Mouse (Mus musculus): ENCODE results near the gene Med24. TPM values are rescaled to one million over a fixed set of nuclear protein-coding genes. Genes with fewer than 3 reads are reported as not detected.

Gene Med24
- polyA plus RNA-seq, 1 experiment: 13.2 TPM

DNA sequence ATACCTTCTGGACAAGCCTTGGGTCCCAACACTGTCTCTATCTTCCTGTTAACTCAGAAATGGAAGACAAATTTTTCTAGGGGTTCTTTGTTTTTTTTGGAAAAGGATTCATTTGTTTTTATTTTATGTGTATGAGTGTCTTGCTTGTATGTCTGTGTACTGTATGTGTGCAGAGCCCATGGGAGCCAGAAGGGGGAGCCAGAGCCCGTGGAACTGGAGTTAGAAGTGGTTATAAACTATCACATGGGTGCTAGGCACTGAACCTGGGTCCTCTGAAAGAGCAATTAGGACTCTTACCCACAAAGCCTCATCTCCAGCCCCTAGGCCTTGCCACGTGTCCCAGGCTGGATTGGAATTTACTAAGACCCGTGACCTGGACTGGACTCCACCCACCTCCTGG is 4.8 kb upstream of the Med24 start:
- Histone ChIP-seq H3K27me3 (ENCODE audit: control insufficient read depth) (no peaks in the 10 kb centered on the region), H3K4me3 (replicated peaks) (no peak overlapping the region), H3K9me3 (ENCODE audit: control insufficient read depth, low read length) (peaks cover 6% of the 10 kb centered on the region), H3K36me3 (ENCODE audit: control insufficient read depth) (no peaks in the 10 kb centered on the region), H3K4me1 (ENCODE audit: control insufficient read depth) (peaks cover 22% of the 10 kb centered on the region)
- TF ChIP-seq TAL1 (IDR thresholded peaks at IDR 0.05; ENCODE audit: low read length): no peak
- no peak for TF ChIP-seq GATA1 (IDR thresholded peaks at IDR 0.05; ENCODE audit: low read length)

DNA sequence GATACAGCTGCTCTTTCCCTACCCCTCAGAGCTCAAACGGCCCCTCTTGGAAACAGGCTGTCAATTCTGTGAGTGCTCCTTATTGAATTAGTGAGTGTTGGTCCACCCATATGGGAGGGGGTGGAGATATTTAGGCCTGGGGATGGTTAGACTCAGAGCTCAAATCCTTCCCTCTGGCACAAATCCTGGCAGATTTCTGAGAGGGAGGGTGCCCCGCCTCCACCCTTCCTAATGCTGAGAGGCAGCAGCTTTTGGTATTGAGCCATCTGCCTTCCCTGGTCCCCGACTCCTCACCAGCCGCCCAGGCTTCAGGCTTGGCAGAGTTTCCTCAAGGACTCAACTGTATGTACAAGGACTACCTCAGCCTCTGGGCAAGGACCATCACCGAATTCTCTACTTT is 1.9 kb upstream of the Med24 start:
- no peak for TF ChIP-seq GATA1 (IDR thresholded peaks at IDR 0.05; ENCODE audit: low read length)
- TF ChIP-seq TAL1 (IDR thresholded peaks at IDR 0.05; ENCODE audit: low read length): no peak
- Histone ChIP-seq H3K4me3 (replicated peaks) (no peak overlapping the region), H3K36me3 (ENCODE audit: control insufficient read depth) (peaks cover 20% of the 10 kb centered on the region), H3K9me3 (ENCODE audit: control insufficient read depth, low read length) (peaks cover 6% of the 10 kb centered on the region), H3K4me1 (ENCODE audit: control insufficient read depth) (peaks cover 19% of the 10 kb centered on the region), H3K27me3 (ENCODE audit: control insufficient read depth) (no peaks in the 10 kb centered on the region)

DNA sequence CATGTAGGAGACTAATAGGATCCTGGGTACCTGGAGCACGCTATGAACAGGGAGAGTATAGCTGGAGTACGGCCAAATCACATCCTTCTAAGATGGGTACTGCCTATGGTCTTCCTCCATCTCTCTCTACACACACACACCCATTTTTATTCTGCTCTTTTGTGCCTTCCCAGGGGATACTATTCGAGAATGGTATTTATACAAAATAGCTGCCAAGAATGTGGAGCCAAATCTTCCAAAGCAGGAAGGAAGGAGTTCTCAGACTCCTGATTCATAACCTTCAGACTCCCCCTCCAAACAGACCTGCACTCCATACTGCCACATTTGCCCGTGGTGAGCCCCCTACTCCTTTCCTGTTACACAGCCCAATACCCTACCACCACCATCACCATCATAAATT is 1.5 kb upstream of the Med24 start:
- peaks cover 6% of the 10 kb centered on the region for H3K9me3 ChIP-seq (ENCODE audit: control insufficient read depth, low read length)
- H3K36me3 ChIP-seq (ENCODE audit: control insufficient read depth): peaks cover 24% of the 10 kb centered on the region
- H3K4me1 ChIP-seq (ENCODE audit: control insufficient read depth): peaks cover 19% of the 10 kb centered on the region
- H3K27me3 ChIP-seq (ENCODE audit: control insufficient read depth): no peaks in the 10 kb centered on the region
- no peak for TF ChIP-seq GATA1 (IDR thresholded peaks at IDR 0.05; ENCODE audit: low read length)
- TF ChIP-seq TAL1 (IDR thresholded peaks at IDR 0.05; ENCODE audit: low read length): no peak
- H3K4me3 ChIP-seq (replicated peaks): no peak overlapping the region

DNA sequence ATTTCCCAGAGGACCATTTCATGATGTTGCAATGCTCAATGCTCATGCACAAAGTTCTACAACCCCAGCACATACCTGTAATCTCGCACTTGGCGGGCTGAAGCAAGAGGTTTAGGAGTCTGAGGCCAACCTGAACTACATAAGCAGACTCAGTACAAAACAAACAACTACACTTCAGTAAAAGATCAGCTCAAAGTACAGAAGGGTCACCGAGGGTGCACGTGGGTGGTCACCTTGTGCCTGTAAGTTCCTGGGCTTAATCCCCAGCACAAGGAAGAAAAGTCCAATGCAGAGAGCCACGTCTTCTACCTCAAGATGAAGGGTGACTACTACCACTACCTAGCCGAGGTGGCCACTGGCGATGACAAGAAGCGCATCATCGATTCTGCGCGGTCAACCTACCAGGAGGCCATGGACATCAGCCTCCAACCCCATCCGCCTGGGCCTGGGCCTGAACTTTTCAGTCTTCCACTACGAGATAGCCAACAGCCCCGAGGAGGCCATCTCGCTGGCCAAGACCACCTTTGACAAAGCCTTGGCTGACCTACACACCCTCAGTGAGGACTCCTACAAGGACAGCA is 3.2 kb downstream of the Med24 start:
- TF ChIP-seq GATA1 (IDR thresholded peaks at IDR 0.05; ENCODE audit: low read length) (no peak), TAL1 (IDR thresholded peaks at IDR 0.05; ENCODE audit: low read length) (no peak)
- no peaks in the 10 kb centered on the region for H3K27me3 ChIP-seq (ENCODE audit: control insufficient read depth)
- no peaks in the 10 kb centered on the region for H3K9me3 ChIP-seq (ENCODE audit: control insufficient read depth, low read length)
- peaks cover 57% of the 10 kb centered on the region for H3K36me3 ChIP-seq (ENCODE audit: control insufficient read depth)
- H3K4me3 ChIP-seq (replicated peaks): no peak overlapping the region
- peaks cover 19% of the 10 kb centered on the region for H3K4me1 ChIP-seq (ENCODE audit: control insufficient read depth)

DNA sequence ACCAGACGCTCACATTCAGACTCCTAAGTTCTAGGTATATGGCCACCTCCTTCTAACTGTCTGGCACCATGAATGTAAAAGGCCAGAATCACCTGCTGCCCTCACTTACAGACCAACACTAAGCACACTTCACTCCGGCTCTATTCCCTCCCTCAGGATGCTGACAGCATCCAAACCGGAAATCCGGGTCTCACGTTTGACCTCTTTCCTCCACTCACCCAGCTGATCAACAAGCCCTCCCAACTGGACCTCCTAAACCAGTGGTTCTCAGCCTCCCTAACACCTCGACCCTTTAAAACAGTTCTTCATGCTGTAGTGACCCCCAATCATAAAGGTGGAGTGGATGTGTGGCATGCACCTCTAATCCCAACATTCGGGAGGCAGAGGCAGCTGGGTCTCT is 6.1 kb downstream of the Med24 start:
- peaks cover 76% of the 10 kb centered on the region for H3K36me3 ChIP-seq (ENCODE audit: control insufficient read depth)
- TF ChIP-seq TAL1 (IDR thresholded peaks at IDR 0.05; ENCODE audit: low read length) (no peak), GATA1 (IDR thresholded peaks at IDR 0.05; ENCODE audit: low read length) (no peak)
- H3K4me3 ChIP-seq (replicated peaks): no peak overlapping the region
- no peaks in the 10 kb centered on the region for H3K27me3 ChIP-seq (ENCODE audit: control insufficient read depth)
- peaks cover 26% of the 10 kb centered on the region for H3K4me1 ChIP-seq (ENCODE audit: control insufficient read depth)
- H3K9me3 ChIP-seq (ENCODE audit: control insufficient read depth, low read length): no peaks in the 10 kb centered on the region

DNA sequence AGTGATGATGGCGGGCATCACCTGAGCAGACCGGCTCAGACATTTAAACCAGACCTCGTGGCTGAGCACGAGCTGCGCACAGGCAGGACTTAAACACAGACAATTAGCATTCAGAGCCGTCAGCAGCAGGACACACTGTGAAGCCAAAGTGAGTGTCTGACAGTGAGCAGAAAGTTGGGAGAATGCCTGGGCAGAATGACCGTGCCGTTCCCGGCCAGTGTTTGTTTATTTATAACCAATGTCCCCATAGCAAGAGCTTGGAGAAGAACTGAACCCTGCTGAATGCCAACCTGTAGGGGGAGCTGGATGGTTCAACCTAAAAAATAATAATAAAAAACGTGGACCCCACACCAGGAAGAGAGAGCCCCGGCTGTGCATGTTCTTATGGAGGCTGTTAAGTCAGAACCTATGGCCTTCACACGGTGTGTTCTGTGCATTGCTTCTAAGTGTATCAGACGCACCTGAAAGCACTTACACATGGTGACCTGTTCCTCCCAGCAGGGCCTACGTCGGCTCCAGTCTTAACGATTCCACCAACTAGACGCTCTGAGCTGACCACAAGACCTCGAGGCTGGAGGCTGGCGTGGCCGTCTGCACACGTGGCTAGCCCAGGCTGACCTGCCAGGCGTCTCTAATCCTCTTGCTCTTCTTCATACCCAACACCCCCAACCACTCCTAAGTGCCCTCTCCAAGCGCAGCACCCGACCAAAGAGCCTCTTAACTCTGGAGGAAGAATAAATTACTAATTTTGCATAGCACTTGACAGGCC is 7.6 kb downstream of the Med24 start:
- Histone ChIP-seq H3K4me3 (replicated peaks) (no peak overlapping the region), H3K36me3 (ENCODE audit: control insufficient read depth) (peaks cover 76% of the 10 kb centered on the region), H3K9me3 (ENCODE audit: control insufficient read depth, low read length) (no peaks in the 10 kb centered on the region), H3K27me3 (ENCODE audit: control insufficient read depth) (no peaks in the 10 kb centered on the region), H3K4me1 (ENCODE audit: control insufficient read depth) (peaks cover 25% of the 10 kb centered on the region)
- no peak for TF ChIP-seq GATA1 (IDR thresholded peaks at IDR 0.05; ENCODE audit: low read length)
- TF ChIP-seq TAL1 (IDR thresholded peaks at IDR 0.05; ENCODE audit: low read length): no peak

DNA sequence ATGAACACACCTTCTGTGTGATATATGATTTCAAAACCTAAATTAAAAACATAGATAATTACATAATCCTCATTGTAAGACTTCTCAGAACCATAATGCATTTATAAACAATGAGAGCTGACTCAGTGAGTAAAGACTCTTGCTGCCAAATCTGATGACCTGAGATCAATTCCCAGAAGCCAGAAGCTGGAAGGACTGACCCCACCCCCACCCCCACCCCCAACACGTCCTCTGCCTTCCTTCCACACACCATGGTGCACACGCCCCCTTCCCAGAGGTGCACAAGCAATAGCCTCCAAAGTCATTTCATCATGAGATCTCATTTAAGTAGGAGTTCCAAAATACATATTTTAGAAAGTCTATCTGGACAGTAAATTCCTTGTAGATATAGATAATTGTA is 8.5 kb downstream of the Med24 start:
- Histone ChIP-seq H3K9me3 (ENCODE audit: control insufficient read depth, low read length) (no peaks in the 10 kb centered on the region), H3K4me1 (ENCODE audit: control insufficient read depth) (peaks cover 22% of the 10 kb centered on the region), H3K36me3 (ENCODE audit: control insufficient read depth) (peaks cover 77% of the 10 kb centered on the region), H3K4me3 (replicated peaks) (no peak overlapping the region), H3K27me3 (ENCODE audit: control insufficient read depth) (no peaks in the 10 kb centered on the region)
- TF ChIP-seq GATA1 (IDR thresholded peaks at IDR 0.05; ENCODE audit: low read length): no peak

DNA sequence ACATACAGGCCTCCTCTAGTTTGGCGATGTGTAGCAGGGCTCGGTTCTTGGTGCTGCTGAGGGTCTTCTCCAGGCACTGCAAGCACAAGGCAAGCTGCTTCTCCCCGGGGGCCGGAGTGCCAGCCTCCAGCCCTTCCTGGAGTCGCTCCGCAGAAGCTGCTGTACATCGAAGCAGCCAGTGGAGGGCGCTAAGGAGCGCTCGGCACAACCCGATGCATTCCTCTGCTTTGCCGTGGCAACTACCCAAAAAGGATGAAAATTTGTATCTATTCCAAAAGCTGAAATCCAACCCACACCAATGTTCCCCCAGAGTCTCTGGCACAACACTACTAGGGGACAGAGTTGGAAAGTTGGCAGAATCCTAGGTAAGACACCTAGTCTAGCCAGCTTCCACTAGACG is 11.3 kb downstream of the Med24 start:
- Histone ChIP-seq H3K4me3 (replicated peaks) (no peak overlapping the region), H3K27me3 (ENCODE audit: control insufficient read depth) (no peaks in the 10 kb centered on the region), H3K9me3 (ENCODE audit: control insufficient read depth, low read length) (no peaks in the 10 kb centered on the region), H3K36me3 (ENCODE audit: control insufficient read depth) (peaks cover 80% of the 10 kb centered on the region), H3K4me1 (ENCODE audit: control insufficient read depth) (peaks cover 22% of the 10 kb centered on the region)
- TF ChIP-seq GATA1 (IDR thresholded peaks at IDR 0.05; ENCODE audit: low read length) (no peak), TAL1 (IDR thresholded peaks at IDR 0.05; ENCODE audit: low read length) (no peak)

DNA sequence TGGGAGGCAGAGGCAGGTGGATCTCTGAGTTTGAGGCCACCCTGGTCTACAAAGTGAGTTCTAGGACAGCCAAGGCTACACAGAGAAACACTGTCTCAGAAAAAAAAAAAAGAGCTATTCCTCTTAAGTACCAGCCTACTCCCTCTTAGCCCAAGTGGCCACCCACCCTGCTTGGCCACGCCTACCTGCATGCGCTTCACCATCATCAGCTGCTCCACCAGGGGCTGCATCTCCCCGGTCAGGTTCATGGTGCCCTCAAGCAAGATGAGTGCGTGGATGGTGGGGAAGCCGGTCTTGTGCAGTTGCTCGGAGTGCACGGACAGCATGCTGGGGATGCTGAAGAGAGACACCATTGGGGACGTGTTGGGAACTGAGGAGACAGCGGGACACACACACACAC is 13.3 kb downstream of the Med24 start:
- Histone ChIP-seq H3K4me1 (ENCODE audit: control insufficient read depth) (peaks cover 28% of the 10 kb centered on the region), H3K9me3 (ENCODE audit: control insufficient read depth, low read length) (no peaks in the 10 kb centered on the region), H3K4me3 (replicated peaks) (no peak overlapping the region), H3K36me3 (ENCODE audit: control insufficient read depth) (peaks cover 88% of the 10 kb centered on the region), H3K27me3 (ENCODE audit: control insufficient read depth) (no peaks in the 10 kb centered on the region)
- TF ChIP-seq GATA1 (IDR thresholded peaks at IDR 0.05; ENCODE audit: low read length) (no peak), TAL1 (IDR thresholded peaks at IDR 0.05; ENCODE audit: low read length) (no peak)

All from erythroblast, embryonic 14.5 days (primary cell).